Mouse (Mus musculus): ENCODE results near the gene Dicer1. TPM values are rescaled to one million over a fixed set of nuclear protein-coding genes. Genes with fewer than 3 reads are reported as not detected.
"Not testable (repeated sequence)": the region's sequence is repeated elsewhere in the genome, so short reads cannot be mapped to it uniquely, and the experiment has no call there.

The Dicer1 gene
- total RNA-seq, 2 experiments from 2014 or later: 38.4 to 41.9 TPM

- no peak for DNase-seq
Measured at GRCm38 (mm10) chr12:104740841-104741787, 10.6 kb downstream of the Dicer1 start.

DNA sequence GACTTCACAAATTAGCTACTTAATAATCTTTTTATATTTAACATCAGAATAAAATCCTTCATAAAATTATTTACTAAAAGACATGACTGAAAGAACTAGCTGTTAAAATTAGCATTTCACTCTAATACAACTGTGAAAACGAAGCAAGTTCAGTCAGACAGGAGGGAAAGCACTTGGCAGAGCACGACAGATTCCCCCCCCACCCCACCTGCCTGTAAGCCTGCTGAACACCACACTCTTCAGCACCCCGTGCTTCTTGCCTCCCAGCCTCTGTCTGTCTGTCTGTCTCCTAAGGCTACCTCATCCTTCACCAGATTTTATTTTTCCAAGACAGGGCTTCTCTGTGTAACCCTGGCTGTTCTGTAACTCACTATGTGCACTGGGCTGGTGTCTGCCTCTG lies 12.8 kb downstream of the Dicer1 start:
- no peak for DNase-seq

GRCm38 (mm10) chr12:104738446-104738845 lies 13.3 kb downstream of the Dicer1 start:
- DNase-seq: no peak

GRCm38 (mm10) chr12:104737666-104738065 lies 14.1 kb downstream of the Dicer1 start:
- DNase-seq: peak; percentile 34 to 37

GRCm38 (mm10) chr12:104735993-104736395 lies 15.8 kb downstream of the Dicer1 start:
- no peak for DNase-seq

- DNase-seq: no peak
Measured at GRCm38 (mm10) chr12:104733165-104733564, 18.6 kb downstream of the Dicer1 start.

DNA sequence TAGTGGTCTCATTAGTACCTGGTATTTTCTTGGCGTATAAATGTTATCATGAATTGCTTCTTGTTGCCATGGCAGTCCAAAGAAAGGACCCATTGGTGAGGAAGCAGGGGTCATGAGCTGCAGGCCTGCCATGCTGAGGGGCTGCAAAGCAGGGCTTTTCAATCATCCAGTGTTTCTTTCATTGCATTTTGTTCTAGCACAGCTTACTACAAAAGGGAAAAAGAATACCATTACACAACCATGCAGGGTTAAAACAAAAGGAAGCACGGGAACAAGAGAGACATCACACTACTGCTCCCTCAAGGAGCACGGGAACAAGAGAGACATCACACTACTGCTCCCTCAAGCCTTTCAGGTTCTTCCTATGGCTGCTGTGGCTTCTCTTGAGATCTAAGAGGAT lies 20.0 kb downstream of the Dicer1 start:
- no peak for DNase-seq

- DNase-seq: not testable (repeated sequence)
Measured at GRCm38 (mm10) chr12:104726436-104726835, 25.3 kb downstream of the Dicer1 start.

DNA sequence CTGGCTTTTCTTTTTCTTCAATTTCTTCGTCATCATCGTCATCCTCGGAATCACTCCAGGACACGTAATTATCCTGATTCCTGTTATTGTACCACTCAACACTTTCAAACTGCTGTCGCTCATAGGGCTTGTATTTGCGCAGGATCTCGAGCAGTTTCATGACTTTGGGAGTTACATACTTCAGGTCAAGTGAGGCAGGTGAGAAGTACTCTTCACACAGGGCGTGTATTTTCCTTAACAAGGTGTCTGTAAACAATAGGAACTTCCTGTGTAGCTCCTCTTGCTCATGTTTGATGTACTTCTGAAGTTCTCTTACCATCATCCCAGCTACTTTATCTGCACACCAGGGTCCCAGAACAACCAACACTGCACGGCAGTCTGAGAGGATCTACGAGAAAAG lies 29.7 kb downstream of the Dicer1 start:
- DNase-seq: no peak

DNA sequence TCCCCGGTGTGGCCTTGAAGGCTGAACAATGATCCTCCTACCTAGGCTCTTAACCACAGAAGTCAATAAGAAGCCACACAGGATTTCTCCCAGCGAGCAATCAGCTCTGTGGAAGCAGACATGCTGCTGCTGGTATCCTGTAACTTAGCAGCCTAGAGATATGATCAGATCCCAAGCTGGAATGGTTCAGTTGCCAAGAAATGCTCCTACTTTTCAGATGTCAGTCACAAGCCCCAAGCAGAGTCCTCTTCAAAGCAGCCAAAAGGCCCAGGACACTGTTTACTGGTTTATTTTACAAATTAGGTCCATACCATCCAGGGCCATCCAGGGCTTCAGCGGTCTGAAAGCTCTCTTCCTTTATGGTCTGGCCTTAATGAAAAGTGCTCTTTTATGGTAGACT lies 30.7 kb downstream of the Dicer1 start:
- DNase-seq: no peak

DNA sequence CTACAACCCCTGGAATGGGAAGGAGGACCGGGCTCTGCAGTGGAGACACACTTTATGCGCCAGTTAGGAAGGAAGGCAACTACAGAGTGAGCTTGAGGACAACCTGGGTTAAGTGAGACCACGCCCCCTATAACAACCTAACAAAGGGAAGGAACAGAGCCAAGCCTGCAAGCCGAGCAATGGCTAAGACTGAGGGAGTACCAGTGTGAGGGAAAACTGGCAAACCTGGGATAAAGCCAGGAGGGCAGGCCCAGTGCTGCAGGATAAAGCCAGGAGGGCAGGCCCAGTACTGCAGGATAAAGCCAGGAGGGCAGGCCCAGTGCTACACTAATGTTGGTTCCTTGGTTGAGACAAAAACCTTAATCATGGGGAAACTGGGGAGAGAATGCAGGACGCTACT lies 32.8 kb downstream of the Dicer1 start:
- no peak for DNase-seq

- no peak for DNase-seq
Measured at GRCm38 (mm10) chr12:104716409-104716808, 35.3 kb downstream of the Dicer1 start.

- DNase-seq: no peak
Measured at GRCm38 (mm10) chr12:104715453-104715852, 36.3 kb downstream of the Dicer1 start.

DNA sequence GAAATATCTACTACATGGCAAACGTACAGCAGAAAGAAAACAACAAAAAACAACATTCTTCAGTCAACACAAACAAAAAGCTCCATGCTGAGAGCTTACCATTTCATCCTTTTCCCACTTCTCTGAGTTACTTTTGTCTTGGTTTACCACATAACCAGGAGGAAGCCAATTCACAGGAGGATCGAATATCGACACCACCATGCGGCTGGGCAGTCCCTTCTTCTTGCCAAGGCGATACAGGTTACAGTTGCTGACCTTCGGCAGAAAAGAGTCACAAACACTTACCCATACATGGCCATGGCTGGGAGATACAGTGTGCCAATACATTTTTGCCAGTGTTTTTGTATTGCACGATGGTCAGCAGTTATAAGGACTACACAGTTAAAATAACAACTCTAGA lies 51.5 kb downstream of the Dicer1 start:
- no peak for DNase-seq

DNA sequence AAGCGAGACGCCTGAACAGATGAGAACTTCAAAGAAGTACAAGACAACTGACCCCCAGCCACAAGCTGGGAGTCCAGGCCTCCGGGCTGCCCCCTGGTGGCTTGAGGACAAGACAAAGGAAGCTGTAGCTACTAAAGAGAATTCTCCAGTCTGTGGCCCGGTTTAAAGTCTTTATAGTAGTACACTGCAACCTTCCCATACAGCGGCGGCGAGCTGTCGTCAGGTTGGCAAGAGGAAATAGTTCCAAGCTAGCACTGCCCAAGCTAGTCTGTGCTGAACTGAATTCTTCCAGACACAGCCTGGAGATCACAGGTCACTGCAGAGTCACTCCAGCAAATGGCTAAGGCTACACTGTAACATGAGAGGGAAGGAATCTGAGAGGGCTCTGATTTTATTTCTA lies 52.0 kb downstream of the Dicer1 start:
- DNase-seq: peak in 1 of 2 experiments; percentile 34

- DNase-seq: no peak
Measured at GRCm38 (mm10) chr12:104695514-104695913, 56.2 kb downstream of the Dicer1 start.

DNA sequence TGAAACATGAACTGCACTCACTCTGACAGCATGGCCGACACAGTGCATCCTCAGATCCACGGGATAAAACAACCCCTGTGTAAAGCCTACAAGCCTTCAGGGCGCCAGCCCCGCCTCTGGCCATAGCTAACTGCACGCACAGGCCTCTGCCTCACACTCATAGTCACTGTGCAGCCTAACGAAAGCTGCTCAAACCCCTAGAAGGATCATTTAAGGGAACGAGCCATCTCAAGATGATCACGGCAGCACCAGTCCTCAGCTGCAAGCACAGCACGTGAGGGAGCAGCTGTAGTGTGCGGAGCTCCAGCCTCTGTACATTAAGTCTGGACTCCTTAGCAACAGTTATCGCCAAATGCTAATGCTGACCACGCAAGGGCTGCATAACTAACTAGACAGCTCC lies 58.9 kb downstream of the Dicer1 start:
- DNase-seq: no peak

GRCm38 (mm10) chr12:104690412-104690811 lies 61.3 kb downstream of the Dicer1 start:
- DNase-seq: no peak

DNA sequence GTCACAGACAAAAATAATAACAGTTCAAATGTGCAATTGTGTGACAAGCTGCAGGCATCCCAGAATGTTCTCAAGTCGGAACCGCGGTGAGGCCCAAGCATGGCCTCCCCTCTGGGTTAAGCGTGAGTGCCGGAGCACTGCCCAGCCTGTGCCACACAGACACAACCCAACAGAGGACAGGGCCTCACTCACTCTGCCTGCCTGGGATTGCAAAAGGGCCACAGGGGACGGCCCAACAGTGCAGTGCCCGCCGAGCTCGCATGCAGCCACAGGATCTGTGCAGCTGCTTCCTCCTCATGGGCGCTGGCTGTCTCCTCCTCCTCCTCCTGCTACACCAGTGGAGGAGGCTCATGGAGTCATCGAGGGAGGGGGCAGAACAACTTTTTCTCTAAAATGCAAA lies 62.9 kb downstream of the Dicer1 start:
- DNase-seq: no peak

- no peak for DNase-seq
Measured at GRCm38 (mm10) chr12:104684411-104684931, 67.3 kb downstream of the Dicer1 start.

DNA sequence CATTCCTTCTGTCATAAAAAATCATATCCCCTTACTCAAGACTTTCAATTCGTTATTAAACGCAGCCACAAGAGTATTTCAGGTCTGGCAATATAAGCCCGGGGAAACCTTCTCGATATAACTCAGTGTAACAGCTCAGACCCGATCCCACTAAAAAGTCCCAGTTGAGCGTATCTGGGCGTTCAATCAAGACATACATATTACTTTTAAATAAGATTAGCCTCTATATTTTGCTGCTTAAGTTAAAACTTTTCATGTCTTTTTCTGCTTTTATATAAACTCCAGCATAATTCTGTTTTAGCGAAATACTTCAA lies 72.0 kb downstream of the Dicer1 start:
- DNase-seq: no peak

GRCm38 (mm10) chr12:104679121-104679818 lies 72.5 kb downstream of the Dicer1 start:
- DNase-seq: no peak

GRCm38 (mm10) chr12:104678462-104678861 lies 73.3 kb downstream of the Dicer1 start:
- DNase-seq: no peak

All from layer of hippocampus, postnatal 36 days (tissue).